Mouse (Mus musculus) heart, postnatal 0 days (tissue): ENCODE measurements at regions not wholly inside any gene's neighbourhood (a gene's known extent, or its start where the extent isn't known, plus 50 kb on each side); places are given as distances from the start of the nearest gene placed in this dataset.

Source experiments
- CTCF ChIP-seq: IDR thresholded peaks from 2 replicates; pipeline ENCODE4 v1.5.1; 2016; ENCODE audit warnings: antibody characterized with exemption, control low read depth, low read depth
- EP300 ChIP-seq: IDR thresholded peaks from 2 replicates; pipeline ENCODE4 v1.6.1; 2016; ENCODE audit warnings: antibody characterized with exemption, low read depth

- TF ChIP-seq EP300 (no peak), CTCF (no peak)
Measured at GRCm38 (mm10) chr15:63360402-63360801, 484.6 kb downstream of the Gsdmc2 start.
